Mouse (Mus musculus): ENCODE measurements at regions not wholly inside any gene's neighbourhood (a gene's known extent, or its start where the extent isn't known, plus 50 kb on each side); places are given as distances from the start of the nearest gene placed in this dataset.

- no peak for DNase-seq (ENCODE audit: low spot score in 2 of 2)
These were observed 560.3 kb upstream of the Gm26657 start for GRCm38 (mm10) chr4:56179566-56179965.

GRCm38 (mm10) chr4:56178844-56179481 lies 560.9 kb upstream of the Gm26657 start:
- no peak for DNase-seq (ENCODE audit: low spot score in 2 of 2)

- DNase-seq (ENCODE audit: low spot score in 2 of 2): no peak
These were observed 578.6 kb upstream of the Gm26657 start for GRCm38 (mm10) chr4:56161257-56161594.

GRCm38 (mm10) chr4:56160551-56161256 lies 579.2 kb upstream of the Gm26657 start:
- DNase-seq (ENCODE audit: low spot score in 2 of 2): no peak

GRCm38 (mm10) chr4:56157521-56158065 lies 582.3 kb upstream of the Gm26657 start:
- no peak for DNase-seq (ENCODE audit: low spot score in 2 of 2)

GRCm38 (mm10) chr4:56150716-56151115 lies 589.2 kb upstream of the Gm26657 start:
- DNase-seq (ENCODE audit: low spot score in 2 of 2): no peak

GRCm38 (mm10) chr4:56143827-56144226 lies 596.0 kb upstream of the Gm26657 start:
- DNase-seq (ENCODE audit: low spot score in 2 of 2): no peak

GRCm38 (mm10) chr4:56136837-56137236 lies 603.0 kb upstream of the Gm26657 start:
- DNase-seq (ENCODE audit: low spot score in 2 of 2): no peak

GRCm38 (mm10) chr4:56134350-56134749 lies 602.1 kb upstream of the Klf4 start:
- DNase-seq (ENCODE audit: low spot score in 2 of 2): no peak

- DNase-seq (ENCODE audit: low spot score in 2 of 2): no peak
These were observed 595.6 kb upstream of the Klf4 start for GRCm38 (mm10) chr4:56127730-56128482.

- no peak for DNase-seq (ENCODE audit: low spot score in 2 of 2)
These were observed 592.2 kb upstream of the Klf4 start for GRCm38 (mm10) chr4:56124515-56124914.

GRCm38 (mm10) chr4:56122198-56122597 lies 589.9 kb upstream of the Klf4 start:
- no peak for DNase-seq (ENCODE audit: low spot score in 2 of 2)

- no peak for DNase-seq (ENCODE audit: low spot score in 2 of 2)
These were observed 589.4 kb upstream of the Klf4 start for GRCm38 (mm10) chr4:56121664-56122063.

- no peak for DNase-seq (ENCODE audit: low spot score in 2 of 2)
These were observed 588.1 kb upstream of the Klf4 start for GRCm38 (mm10) chr4:56120357-56120756.

GRCm38 (mm10) chr4:56113701-56114196 lies 581.5 kb upstream of the Klf4 start:
- DNase-seq (ENCODE audit: low spot score in 2 of 2): peak; percentile 23 to 72

GRCm38 (mm10) chr4:56112931-56113700 lies 580.9 kb upstream of the Klf4 start:
- no peak for DNase-seq (ENCODE audit: low spot score in 2 of 2)

GRCm38 (mm10) chr4:56106962-56107361 lies 574.7 kb upstream of the Klf4 start:
- DNase-seq (ENCODE audit: low spot score in 2 of 2): no peak

- DNase-seq (ENCODE audit: low spot score in 2 of 2): no peak
These were observed 570.0 kb upstream of the Klf4 start for GRCm38 (mm10) chr4:56102314-56102713.

GRCm38 (mm10) chr4:56090796-56091195 lies 558.5 kb upstream of the Klf4 start:
- DNase-seq (ENCODE audit: low spot score in 2 of 2): no peak

GRCm38 (mm10) chr4:56088701-56089100 lies 556.4 kb upstream of the Klf4 start:
- peak; percentile 80 to 90 for DNase-seq (ENCODE audit: low spot score in 2 of 2)

GRCm38 (mm10) chr4:56086306-56086705 lies 554.0 kb upstream of the Klf4 start:
- no peak for DNase-seq (ENCODE audit: low spot score in 2 of 2)

All from layer of hippocampus, adult 18-20 months (tissue).